Mouse (Mus musculus) heart, adult 2 months (tissue): ENCODE results near the gene Atg7. TPM values are rescaled to one million over a fixed set of nuclear protein-coding genes. Genes with fewer than 3 reads are reported as not detected.
A peak's percentile ranks its signal among the peaks of the same experiment; 100 is the strongest.
"Not testable (repeated sequence)": the region's sequence is repeated elsewhere in the genome, so short reads cannot be mapped to it uniquely, and the experiment has no call there.

Source experiments
- DNase-seq, 2 experiments: peaks; one replicate each; pipeline ENCODE4 v3.0.0; 2021
- H3K27ac ChIP-seq: fragments of 200-600 bp; 2 replicates; pipeline ENCODE4 v1.8.1; 2022
- H3K27me3 ChIP-seq: fragments of 200-500 bp; 2 replicates; pipeline ENCODE4 v1.6.1; 2012; ENCODE audit warnings: mild to moderate bottlenecking, low read length, inconsistent platforms, mixed read lengths; ENCODE audit not compliant: control insufficient read depth, insufficient read depth
- H3K36me3 ChIP-seq: fragments of 200-500 bp; 2 replicates; pipeline ENCODE4 v1.6.1; 2012; ENCODE audit warnings: low read length, inconsistent platforms; ENCODE audit not compliant: control insufficient read depth, insufficient read depth
- H3K4me1 ChIP-seq: fragments of 200-500 bp; 2 replicates; pipeline ENCODE4 v1.6.1; 2011; ENCODE audit warnings: low read length; ENCODE audit not compliant: control insufficient read depth, insufficient read depth
- H3K4me3 ChIP-seq: fragments of 200-600 bp; 2 replicates; pipeline ENCODE4 v1.8.1; 2022
- H3K79me2 ChIP-seq: fragments of 200-500 bp; replicated peaks from 2 replicates; pipeline ENCODE4 v1.6.1; 2012; ENCODE audit warnings: mild to moderate bottlenecking, inconsistent platforms, low read length, moderate library complexity, mixed read lengths; ENCODE audit not compliant: control insufficient read depth, insufficient read depth
- H3K9ac ChIP-seq: fragments of 200-500 bp; 2 replicates; pipeline ENCODE4 v1.6.1; 2012; ENCODE audit warnings: low read depth, mild to moderate bottlenecking, control low read depth, inconsistent platforms, low read length, mixed read lengths
- CTCF ChIP-seq: fragments of 200-600 bp; IDR thresholded peaks from 2 replicates; pipeline ENCODE4 v1.8.1; 2022; ENCODE audit warnings: antibody characterized with exemption, mild to moderate bottlenecking, moderate library complexity
- EP300 ChIP-seq: fragments of 200-500 bp; IDR thresholded peaks from 2 replicates; pipeline ENCODE4 v1.6.1; 2011; ENCODE audit warnings: low read depth, low read length, control low read depth; ENCODE audit not compliant: insufficient read depth
- POLR2A ChIP-seq: fragments of 200-500 bp; IDR thresholded peaks from 2 replicates; pipeline ENCODE4 v1.6.1; 2011; ENCODE audit warnings: mild to moderate bottlenecking, low read depth, low read length, control low read depth; ENCODE audit not compliant: insufficient read depth
- WGBS: fragments of 180-500 bp; shearing (Covaris S2); methylation state at CpG from one replicate; pipeline ENCODE4 v1.1.7; 2018; 5-methylcytosine and 5-hydroxymethylcytosine counted together
- intact Hi-C: fragments of 180-260 bp; cut with DNase I; formaldehyde crosslinking; loops from one replicate; pipeline ENCODE4 v1.15.1; 2025
- polyA plus RNA-seq: library from polyadenylated mRNA; depleted of rRNA; stranded (reverse); fragments of >200 nt; gene quantifications from 2 replicates; pipeline ENCODE4 v1.2.3, GENCODE M21; 2012
- total RNA-seq, 2 experiments: library from RNA; stranded (reverse); gene quantifications; 2 replicates each; pipeline ENCODE4 v1.2.3; 2021

Gene Atg7
- total and polyA plus RNA-seq, 3 experiments, result 9.9 to 11.1 (median 10.7) TPM

DNA sequence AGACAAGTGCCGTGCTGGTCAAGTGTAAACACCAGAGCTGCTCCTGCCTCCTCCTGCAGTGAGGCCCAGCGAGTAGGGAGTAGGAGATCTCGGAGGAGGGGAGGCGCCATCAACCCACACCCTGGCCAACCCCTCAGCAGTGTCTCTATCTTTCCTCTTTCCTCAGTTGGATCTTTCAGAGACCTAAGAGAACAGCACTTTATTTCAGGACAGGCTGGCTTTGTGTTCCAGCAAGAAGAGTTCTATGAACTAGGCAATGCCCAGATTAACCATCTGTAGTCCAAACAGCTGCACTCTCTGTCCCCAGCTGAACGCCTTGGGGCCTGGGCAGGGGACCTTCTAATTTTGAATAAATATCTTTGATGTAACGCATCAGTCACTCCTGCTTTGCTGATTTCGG, 239.8 kb downstream of the Atg7 start:
- Histone ChIP-seq H3K4me1 (peaks cover 59% of the 10 kb centered on the region), H3K4me3 (no peak overlapping the region), H3K9ac (0 out of 2 replicates have a peak overlapping the region, but pooled peaks have one; percentile 12), H3K79me2 (peaks cover 19% of the 10 kb centered on the region), H3K36me3 (peaks cover 21% of the 10 kb centered on the region), H3K27me3 (no peaks in the 10 kb centered on the region), H3K27ac (peak overlapping the region; percentile 78)
- TF ChIP-seq POLR2A, result no peak
- no peak for TF ChIP-seq EP300
- no peak for TF ChIP-seq CTCF
- WGBS, result 51% methylated on average over 7 of the region's 7 CpGs
- intact Hi-C loops, result loop anchor here (1.0 kb wide), 1 partner anchor 7 kb away; no protein-coding TSS in a partner anchor
- no peak for DNase-seq

DNA sequence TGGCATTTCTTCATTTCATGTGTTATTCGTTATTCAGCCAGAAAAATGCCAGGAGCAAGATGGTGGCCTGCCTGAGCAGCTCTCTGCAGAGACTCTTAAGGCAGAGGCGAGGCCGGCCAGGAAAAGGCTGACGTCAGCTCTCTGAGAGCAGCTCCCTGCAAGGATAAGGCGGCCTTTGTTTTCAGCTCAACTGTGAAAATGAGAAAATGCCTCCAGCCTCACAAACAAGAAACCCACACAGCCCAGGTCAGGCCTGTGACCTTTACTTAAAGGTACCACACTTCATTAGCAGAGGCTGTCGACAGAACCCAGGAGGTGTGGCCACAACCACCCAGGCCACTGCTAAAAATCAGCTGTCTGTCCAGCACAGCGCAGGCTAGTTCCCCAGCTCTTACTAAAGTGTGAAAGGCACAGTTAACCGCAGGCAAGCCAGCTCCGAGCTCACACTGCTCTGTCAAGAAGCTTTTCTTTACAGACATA, 240.4 kb downstream of the Atg7 start:
- peak overlapping the region; percentile 78 for H3K27ac ChIP-seq
- DNase-seq, result peak in 1 of 2 experiments; percentile 77
- H3K36me3 ChIP-seq, result peaks cover 21% of the 10 kb centered on the region
- TF ChIP-seq EP300 (peak; percentile 16; the same call in 1 of the 2 replicates), CTCF (no peak), POLR2A (peak; percentile 41; the same call in 1 of the 2 replicates)
- H3K79me2 ChIP-seq, result peaks cover 17% of the 10 kb centered on the region
- H3K4me1 ChIP-seq, result peaks cover 57% of the 10 kb centered on the region
- H3K4me3 ChIP-seq, result peak overlapping the region; percentile 15; the same call in 1 of the 2 replicates
- no peaks in the 10 kb centered on the region for H3K27me3 ChIP-seq
- intact Hi-C loops, result loop anchor here (1.0 kb wide), 1 partner anchor 8 kb away; no protein-coding TSS in a partner anchor
- peak overlapping the region; percentile 52 for H3K9ac ChIP-seq
- 11% methylated on average over 9 of the region's 9 CpGs for WGBS

GRCm38 (mm10) chr6:114885129-114885528, 242.2 kb downstream of the Atg7 start:
- no peak for DNase-seq
- Histone ChIP-seq H3K27me3 (no peaks in the 10 kb centered on the region), H3K36me3 (peaks cover 16% of the 10 kb centered on the region), H3K79me2 (peaks cover 10% of the 10 kb centered on the region), H3K9ac (no peak overlapping the region), H3K4me3 (no peak overlapping the region), H3K4me1 (peaks cover 52% of the 10 kb centered on the region), H3K27ac (no peak overlapping the region; the same call in 1 of the 2 replicates)
- intact Hi-C loops, result no loop called here
- TF ChIP-seq EP300 (no peak), POLR2A (no peak), CTCF (no peak)
- WGBS, result 86% methylated on average over 5 of the region's 5 CpGs

- peaks cover 50% of the 10 kb centered on the region for H3K4me1 ChIP-seq
- intact Hi-C loops, result no loop called here
- peak in 1 of 2 experiments; percentile 7 for DNase-seq
- H3K36me3 ChIP-seq, result peaks cover 13% of the 10 kb centered on the region
- H3K79me2 ChIP-seq, result peaks cover 10% of the 10 kb centered on the region
- peak overlapping the region; percentile 74 for H3K27ac ChIP-seq
- no peak overlapping the region for H3K9ac ChIP-seq
- H3K4me3 ChIP-seq, result no peak overlapping the region
- WGBS, result 69% methylated on average over 6 of the region's 6 CpGs
- H3K27me3 ChIP-seq, result no peaks in the 10 kb centered on the region
- TF ChIP-seq POLR2A, result no peak
- TF ChIP-seq EP300, result no peak
- TF ChIP-seq CTCF, result no peak
Observed at GRCm38 (mm10) chr6:114886012-114886411, 243.1 kb downstream of the Atg7 start.

DNA sequence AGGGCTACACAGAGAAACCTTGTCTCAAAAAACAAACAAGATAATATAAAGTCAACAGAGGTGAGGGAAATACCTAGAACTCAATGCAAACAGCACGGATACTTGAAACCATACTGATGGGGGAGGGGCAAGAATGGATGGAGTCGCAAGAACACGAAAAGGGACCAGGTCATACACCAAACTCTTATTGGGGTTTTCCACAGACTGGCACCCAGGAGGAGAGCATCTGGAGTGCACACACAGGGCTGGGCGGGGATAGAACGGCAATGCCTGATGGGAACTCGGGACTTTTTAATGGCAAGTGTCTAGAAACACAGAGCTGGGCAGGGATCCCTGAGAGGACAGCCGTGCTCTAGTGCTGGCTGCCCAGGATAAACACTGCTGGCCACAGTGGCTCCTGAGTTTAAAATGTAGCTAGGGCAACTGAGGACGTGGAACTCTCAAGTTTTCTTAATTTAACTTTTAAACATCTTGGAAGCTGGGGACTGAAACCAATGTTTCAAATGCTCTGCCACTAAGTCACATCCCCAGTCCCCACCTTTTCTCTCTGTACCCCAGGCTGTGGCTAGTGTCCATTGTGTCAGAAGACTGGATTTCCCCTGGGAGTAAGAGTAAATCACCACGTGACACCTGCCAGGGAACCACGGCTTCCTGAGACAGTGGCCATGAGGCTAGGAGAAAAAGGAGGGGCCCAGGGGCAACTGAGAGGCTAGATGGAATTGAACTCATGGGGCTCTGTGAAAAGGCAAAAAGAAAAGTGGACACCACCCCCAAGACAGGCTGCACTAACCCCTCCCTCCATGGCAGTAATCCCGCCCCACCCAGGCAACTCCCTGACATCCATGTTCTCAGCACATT, 243.8 kb downstream of the Atg7 start:
- DNase-seq, result peak in 1 of 2 experiments; percentile 50
- Histone ChIP-seq H3K27ac (peak overlapping the region; percentile 74), H3K9ac (no peak overlapping the region), H3K27me3 (no peaks in the 10 kb centered on the region), H3K36me3 (peaks cover 12% of the 10 kb centered on the region; the same call in 1 of the 2 replicates), H3K4me3 (no peak overlapping the region), H3K79me2 (peaks cover 10% of the 10 kb centered on the region), H3K4me1 (peaks cover 54% of the 10 kb centered on the region)
- intact Hi-C loops, result no loop called here
- 37% methylated on average over 11 of the region's 11 CpGs for WGBS
- TF ChIP-seq CTCF (no peak), EP300 (0 out of 2 replicates have a peak, but pooled peaks have one; percentile 43)

- H3K36me3 ChIP-seq, result peaks cover 6% of the 10 kb centered on the region; the same call in 1 of the 2 replicates
Observed at GRCm38 (mm10) chr6:114888922-114889321, 246.0 kb downstream of the Atg7 start.

GRCm38 (mm10) chr6:114889971-114890370, 247.1 kb downstream of the Atg7 start:
- H3K27me3 ChIP-seq, H3K79me2 ChIP-seq, H3K36me3 ChIP-seq, DNase-seq, H3K4me3 ChIP-seq, H3K9ac ChIP-seq: not testable (repeated sequence)
- 79% methylated on average over 3 of the region's 3 CpGs for WGBS
- intact Hi-C loops, result loop anchor here (2.0 kb wide), 1 partner anchor 31 kb away; no protein-coding TSS in a partner anchor
- Histone ChIP-seq H3K27ac (peak overlapping the region; percentile 77), H3K4me1 (peaks cover 58% of the 10 kb centered on the region)

More at GRCm38 (mm10) chr6:114888922-114889321, 246.0 kb downstream of the Atg7 start:
- no peaks in the 10 kb centered on the region for H3K27me3 ChIP-seq
- H3K27ac ChIP-seq, result peak overlapping the region; percentile 74
- H3K79me2 ChIP-seq, result peaks cover 6% of the 10 kb centered on the region
- peaks cover 56% of the 10 kb centered on the region for H3K4me1 ChIP-seq
- 39% methylated on average over 13 of the region's 13 CpGs for WGBS
- DNase-seq, result peak; percentile 75 to 83
- no peak overlapping the region for H3K4me3 ChIP-seq
- intact Hi-C loops, result no loop called here
- TF ChIP-seq POLR2A, result no peak
- peak; percentile 77 for TF ChIP-seq CTCF
- TF ChIP-seq EP300, result peak; percentile 70; the same call in 1 of the 2 replicates
- no peak overlapping the region for H3K9ac ChIP-seq
